8 mouse cellular contexts compared by ENCODE assay signal in the genomic region with DNA sequence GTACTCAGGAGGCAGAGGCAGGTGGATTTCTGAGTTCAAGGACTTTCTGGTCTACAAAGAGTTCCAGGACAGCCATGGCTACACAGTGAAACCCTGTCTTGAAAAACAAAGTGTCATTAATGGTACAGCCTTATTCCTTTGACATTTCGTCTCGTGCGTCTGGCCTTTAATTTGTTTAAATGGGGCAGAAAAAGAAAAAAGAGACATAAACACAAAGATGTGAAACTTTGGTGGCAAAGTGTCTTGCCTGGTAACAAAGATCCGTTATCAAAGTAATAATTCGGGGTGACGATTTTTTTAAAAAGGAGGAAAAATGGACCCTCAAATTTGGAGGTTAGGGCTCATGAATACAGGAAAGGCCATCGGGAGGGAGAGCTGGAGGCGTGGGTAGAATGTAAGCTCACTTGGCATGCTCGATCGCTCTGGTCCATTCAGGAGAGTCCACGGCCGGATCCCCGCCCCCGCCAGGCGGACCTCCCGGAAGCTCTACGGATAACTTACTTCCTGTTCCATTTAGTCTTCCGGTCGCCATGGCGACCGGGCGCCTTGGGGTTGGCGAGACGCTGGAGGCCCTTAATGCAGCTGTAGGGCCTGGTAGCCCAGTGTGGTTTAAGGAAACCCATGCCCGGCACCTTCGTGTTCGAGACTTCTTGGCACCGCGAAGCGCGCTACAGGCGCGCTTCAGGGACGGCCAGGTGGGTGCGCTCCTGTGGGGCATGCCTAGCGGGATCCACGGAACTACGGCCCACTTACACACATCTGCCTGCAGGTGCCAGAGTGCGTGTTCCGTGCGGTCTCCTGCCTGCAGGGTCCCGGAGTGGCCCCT. TPM values are rescaled to one million over a fixed set of nuclear protein-coding genes. Genes with fewer than 3 reads are reported as not detected.
DNase-seq lines count a peak whose midpoint lies in the region; ATAC-seq and TF ChIP-seq lines count a peak whose summit lies in the region.

TSS of gene Dalrd3 (plus strand) at position 506 of the 826 bp plus-strand sequence.

- H3K27ac ChIP-seq in CH12.LX (ENCODE audit: insufficient read depth, low read depth), result peak within 1 kb of the TSS; percentile 95
- peak within 1 kb of the TSS; percentile 80 for H3K27ac ChIP-seq in forebrain, embryonic 10.5 days
- peak within 1 kb of the TSS; percentile 67 for H3K27ac ChIP-seq in heart, embryonic 15.5 days
- peak within 1 kb of the TSS; percentile 97 for H3K27ac ChIP-seq in liver, postnatal 0 days (ENCODE audit: low read depth)
- H3K27ac ChIP-seq in neural tube, embryonic 14.5 days (ENCODE audit: low read depth, low read length), result peak within 1 kb of the TSS; percentile 35

- TF ChIP-seq CTCF in CH12.LX (conservative IDR thresholded peaks at IDR 0.05 in 1 of 2, IDR thresholded peaks at IDR 0.05 in 1 of 2; ENCODE audit: low read depth in 2 of 2, low read length in 2 of 2), result peak in 1 of 2 experiments; percentile 15; a peak in 1 of 4 replicates
- no peak for TF ChIP-seq CTCF in liver, postnatal 0 days (IDR thresholded peaks at IDR 0.05; ENCODE audit: low read depth)

- in situ Hi-C loops in CH12.LX (cut with MboI; ENCODE audit: low pct_ligation_motif_present, low pct_unique_long_range_greater_than_20kb, low sequenced_read_pairs), result no loop called here

- peak; percentile 79; the same call in 1 of the 2 replicates for TF ChIP-seq POLR2A in CH12.LX (IDR thresholded peaks at IDR 0.05; ENCODE audit: low read depth, low read length)

- H3K4me3 ChIP-seq in CH12.LX (replicated peaks in 1 of 3; ENCODE audit: low read depth in 2 of 3, low read length in 2 of 3, poor library complexity in 1 of 3), result peak within 1 kb of the TSS; percentile 87 to 95 (median 90)
- H3K4me3 ChIP-seq in forebrain, embryonic 10.5 days, result peak within 1 kb of the TSS; percentile 64
- H3K4me3 ChIP-seq in heart, embryonic 15.5 days, result peak within 1 kb of the TSS; percentile 69
- peak within 1 kb of the TSS; percentile 81 for H3K4me3 ChIP-seq in liver, postnatal 0 days (ENCODE audit: low read depth, low read length)
- peak within 1 kb of the TSS; percentile 46 for H3K4me3 ChIP-seq in neural tube, embryonic 14.5 days (ENCODE audit: low read depth, low read length)

- DNase-seq in CH12.LX (ENCODE audit: extremely low read depth), result peak; percentile 97
- peak; percentile 92 for DNase-seq in c-Kit-positive CD71-negative TER-119-negative erythroid progenitor cells, embryonic 14.5 days (ENCODE audit: low read depth)
- peak; percentile 94 for DNase-seq in forebrain, embryonic 10.5 days (ENCODE audit: extremely low spot score, low spot score)
- DNase-seq in kidney, postnatal 25 days, result peak; percentile 95 to 98
- DNase-seq in liver, postnatal 0 days, result peak; percentile 92
- DNase-seq in testis, postnatal 10 days (ENCODE audit: low spot score), result peak; percentile 91

- 7% methylated on average over 42 of the region's 42 CpGs for WGBS in forebrain, embryonic 10.5 days
- WGBS in heart, embryonic 15.5 days, result 6% methylated on average over 42 of the region's 42 CpGs
- 5% methylated on average over 42 of the region's 42 CpGs for WGBS in liver, postnatal 0 days (ENCODE audit: insufficient replicate concordance)
- 6% methylated on average over 42 of the region's 42 CpGs for WGBS in neural tube, embryonic 14.5 days

- peak within 1 kb of the TSS; percentile 81 for H3K4me2 ChIP-seq in CH12.LX (ENCODE audit: insufficient read depth, low read depth, poor library complexity, severe bottlenecking)
- H3K4me2 ChIP-seq in heart, embryonic 15.5 days, result peak within 1 kb of the TSS; percentile 96
- peak within 1 kb of the TSS; percentile 100 for H3K4me2 ChIP-seq in liver, postnatal 0 days (ENCODE audit: low read depth, low read length)
- H3K4me2 ChIP-seq in neural tube, embryonic 14.5 days (ENCODE audit: low read depth, low read length), result peak within 1 kb of the TSS; percentile 71

- peak; percentile 45 for ATAC-seq in heart, embryonic 15.5 days (replicated peaks; ENCODE audit: insufficient number of reproducible peaks, insufficient read depth, low FRiP score, low read depth)
- peak; percentile 49 for ATAC-seq in liver, postnatal 0 days
- peak; percentile 76 for ATAC-seq in neural tube, embryonic 14.5 days (ENCODE audit: low read depth)

- H3K9me3 ChIP-seq in CH12.LX (replicated peaks; ENCODE audit: low read length), result no peaks in the 10 kb centered on the region
- H3K9me3 ChIP-seq in forebrain, embryonic 10.5 days, result no peaks in the 10 kb centered on the region
- H3K9me3 ChIP-seq in heart, embryonic 15.5 days (replicated peaks), result no peaks in the 10 kb centered on the region
- H3K9me3 ChIP-seq in liver, postnatal 0 days (ENCODE audit: low read length), result no peaks in the 10 kb centered on the region
- H3K9me3 ChIP-seq in neural tube, embryonic 14.5 days (ENCODE audit: control insufficient read depth, low read length), result no peaks in the 10 kb centered on the region

- H3K4me1 ChIP-seq in CH12.LX (ENCODE audit: control insufficient read depth in 1 of 2, insufficient read depth in 2 of 2), result peaks cover 7 to 28% of the 10 kb centered on the region in 2 experiments
- peaks cover 75% of the 10 kb centered on the region for H3K4me1 ChIP-seq in forebrain, embryonic 10.5 days
- H3K4me1 ChIP-seq in heart, embryonic 15.5 days (replicated peaks), result peaks cover 52% of the 10 kb centered on the region
- peaks cover 33% of the 10 kb centered on the region for H3K4me1 ChIP-seq in liver, postnatal 0 days (ENCODE audit: insufficient read depth)
- H3K4me1 ChIP-seq in neural tube, embryonic 14.5 days (ENCODE audit: control insufficient read depth, insufficient read depth, low read length), result peaks cover 33% of the 10 kb centered on the region

- H3K79me2 ChIP-seq in CH12.LX (replicated peaks; ENCODE audit: control insufficient read depth, extremely low read depth, insufficient read depth, poor library complexity, severe bottlenecking), result 0 out of 2 replicates have a peak, but pooled peaks cover 3% of the 10 kb centered on the region

- no peak for TF ChIP-seq EP300 in CH12.LX (IDR thresholded peaks at IDR 0.05; ENCODE audit: low read length)
- no peak for TF ChIP-seq EP300 in liver, postnatal 0 days (IDR thresholded peaks at IDR 0.05; ENCODE audit: low read depth)

- no peaks in the 10 kb centered on the region for H3K27me3 ChIP-seq in CH12.LX (replicated peaks)
- no peaks in the 10 kb centered on the region for H3K27me3 ChIP-seq in forebrain, embryonic 10.5 days (ENCODE audit: poor library complexity, severe bottlenecking)
- H3K27me3 ChIP-seq in heart, embryonic 15.5 days, result no peaks in the 10 kb centered on the region
- H3K27me3 ChIP-seq in liver, postnatal 0 days (ENCODE audit: insufficient read depth, low read length), result no peaks in the 10 kb centered on the region
- H3K27me3 ChIP-seq in neural tube, embryonic 14.5 days (ENCODE audit: control insufficient read depth, insufficient read depth, low read length), result no peaks in the 10 kb centered on the region

- peaks cover 46 to 56% of the 10 kb centered on the region in 2 experiments for H3K36me3 ChIP-seq in CH12.LX (replicated peaks in 1 of 2; ENCODE audit: control insufficient read depth in 1 of 2, insufficient read depth in 1 of 2, low read length in 1 of 2)
- H3K36me3 ChIP-seq in forebrain, embryonic 10.5 days (replicated peaks), result peaks cover 60% of the 10 kb centered on the region
- peaks cover 46% of the 10 kb centered on the region for H3K36me3 ChIP-seq in heart, embryonic 15.5 days
- H3K36me3 ChIP-seq in liver, postnatal 0 days (replicated peaks; ENCODE audit: insufficient read depth, low read length), result peaks cover 29% of the 10 kb centered on the region
- peaks cover 38% of the 10 kb centered on the region for H3K36me3 ChIP-seq in neural tube, embryonic 14.5 days (ENCODE audit: control insufficient read depth, insufficient read depth, low read length)

- peak within 1 kb of the TSS; percentile 74 for H3K9ac ChIP-seq in CH12.LX (ENCODE audit: insufficient read depth, low read depth)
- H3K9ac ChIP-seq in heart, embryonic 15.5 days, result peak within 1 kb of the TSS; percentile 68
- H3K9ac ChIP-seq in liver, postnatal 0 days (replicated peaks), result peak within 1 kb of the TSS; percentile 62
- H3K9ac ChIP-seq in neural tube, embryonic 14.5 days (replicated peaks; ENCODE audit: low read depth, low read length), result peak within 1 kb of the TSS; percentile 53

- dilution Hi-C loops in CH12.LX (cut with MboI; ENCODE audit: extremely low pct_ligation_motif_present, extremely low pct_unique_long_range_greater_than_20kb, low sequenced_read_pairs), result no loop called here

- TF ChIP-seq RAD21 in CH12.LX (IDR thresholded peaks at IDR 0.05; ENCODE audit: low read depth, low read length), result no peak

TF ChIP-seq in CH12.LX, 34 proteins besides CTCF, POLR2A, EP300 and RAD21 (continues in another document):
- TF ChIP-seq UBTF (IDR thresholded peaks at IDR 0.05; ENCODE audit: low read depth, low read length) (0 out of 2 replicates have a peak, but pooled peaks have one; percentile 47), CHD1 (IDR thresholded peaks at IDR 0.05; ENCODE audit: low read depth, low read length) (peak; percentile 80; the same call in 1 of the 2 replicates), TBP (conservative IDR thresholded peaks at IDR 0.05; ENCODE audit: low read depth, low read length) (peak; percentile 66), USF1 (IDR thresholded peaks at IDR 0.05; ENCODE audit: low read depth, low read length) (no peak), SMC3 (IDR thresholded peaks at IDR 0.05; ENCODE audit: low read depth, low read length) (no peak), TCF12 (IDR thresholded peaks at IDR 0.05; ENCODE audit: low read depth, low read length) (peak; percentile 14; the same call in 1 of the 2 replicates), HCFC1 (IDR thresholded peaks at IDR 0.05; ENCODE audit: low read depth, low read length) (peak; percentile 77), MAX (IDR thresholded peaks at IDR 0.05; ENCODE audit: low read length) (no peak), ZC3H11A (IDR thresholded peaks at IDR 0.05; ENCODE audit: low read depth, low read length) (no peak), ELF1 (IDR thresholded peaks at IDR 0.05; ENCODE audit: low read depth, low read length) (peak; percentile 95), MEF2A (IDR thresholded peaks at IDR 0.05; ENCODE audit: borderline replicate concordance, low read depth, low read length) (0 out of 2 replicates have a peak, but pooled peaks have one; percentile 0), MYC (IDR thresholded peaks at IDR 0.05; ENCODE audit: low read depth, low read length) (0 out of 2 replicates have a peak, but pooled peaks have one; percentile 48), RCOR1 (conservative IDR thresholded peaks at IDR 0.05; ENCODE audit: low read depth, low read length) (no peak)

RNA-seq across cellular contexts. Expression of gene Dalrd3, which starts in this region (rescaled TPM):
- total RNA-seq in CH12.LX (2012; rRNA removed) (110 and 119 TPM in 2 replicates), CH12.LX (2014; rRNA removed) (52.6 and 57.4 TPM in 2 replicates)
- 100 and 114 TPM in 2 replicates for polyA plus RNA-seq in CH12.LX (2012; ENCODE audit: insufficient read length, low read depth)
- polyA plus RNA-seq in forebrain, embryonic 10.5 days (2016; fragmentation: Nextera tagmentation; extraction: Ambion mirVana), result 192 and 201 TPM in 2 replicates
- polyA plus RNA-seq in heart, embryonic 15.5 days (2015; fragmentation: Nextera tagmentation; extraction: Ambion mirVana), result 66.8 and 103 TPM in 2 replicates
- 18.8 and 20.2 TPM in 2 replicates for polyA plus RNA-seq in liver, postnatal 0 days (2015; fragmentation: Nextera tagmentation; extraction: Ambion mirVana)
- polyA plus RNA-seq in neural tube, embryonic 14.5 days (2014; fragmentation: Nextera tagmentation; extraction: Ambion mirVana), result 257 and 258 TPM in 2 replicates

Comparison
In these comparisons a context has a peak if more than half of its experiments do, and no peak if none do; other contexts are left out.
1. Peak in every context shown above with its lines: DNase-seq, ATAC-seq, H3K4me3 ChIP-seq and H3K27ac ChIP-seq.
2. H3K27ac ChIP-seq: peak in every context shown above with its lines; median percentile 97 in liver, postnatal 0 days; 95 in CH12.LX; 80 in forebrain, embryonic 10.5 days; 67 in heart, embryonic 15.5 days; 35 in neural tube, embryonic 14.5 days.